Mouse (Mus musculus) thymus, postnatal 25 days (tissue): ENCODE data around the gene Dmxl2.

Experiments
- DNase-seq: peaks from one replicate; pipeline ENCODE4 v3.0.0; 2022

The Dmxl2 gene

GRCm38 (mm10) chr9:54499291-54499690 lies 2.1 kb downstream of the Dmxl2 start:
- DNase-seq: no peak

- no peak for DNase-seq
Observed at GRCm38 (mm10) chr9:54490431-54490830, 11.0 kb downstream of the Dmxl2 start.

GRCm38 (mm10) chr9:54489599-54489998 lies 11.8 kb downstream of the Dmxl2 start:
- no peak for DNase-seq

GRCm38 (mm10) chr9:54484927-54485326 lies 16.5 kb downstream of the Dmxl2 start:
- no peak for DNase-seq

GRCm38 (mm10) chr9:54483215-54483614 lies 18.2 kb downstream of the Dmxl2 start:
- DNase-seq: no peak

GRCm38 (mm10) chr9:54482763-54483162 lies 18.7 kb downstream of the Dmxl2 start:
- DNase-seq: no peak

- DNase-seq: no peak
Observed at GRCm38 (mm10) chr9:54479054-54479453, 22.4 kb downstream of the Dmxl2 start.

GRCm38 (mm10) chr9:54478117-54478516 lies 23.3 kb downstream of the Dmxl2 start:
- DNase-seq: no peak

- no peak for DNase-seq
Observed at GRCm38 (mm10) chr9:54474546-54474945, 26.9 kb downstream of the Dmxl2 start.

- DNase-seq: no peak
Observed at GRCm38 (mm10) chr9:54474031-54474430, 27.4 kb downstream of the Dmxl2 start.

GRCm38 (mm10) chr9:54472784-54473183 lies 28.6 kb downstream of the Dmxl2 start:
- no peak for DNase-seq

GRCm38 (mm10) chr9:54469339-54469738 lies 32.1 kb downstream of the Dmxl2 start:
- DNase-seq: no peak

- no peak for DNase-seq
Observed at GRCm38 (mm10) chr9:54467433-54467933, 33.9 kb downstream of the Dmxl2 start.

- DNase-seq: no peak
Observed at GRCm38 (mm10) chr9:54463483-54464054, 37.9 kb downstream of the Dmxl2 start.

GRCm38 (mm10) chr9:54439015-54439414 lies 62.4 kb downstream of the Dmxl2 start:
- DNase-seq: no peak

- DNase-seq: peak; percentile 4
Observed at GRCm38 (mm10) chr9:54438246-54438645, 63.2 kb downstream of the Dmxl2 start.

- no peak for DNase-seq
Observed at GRCm38 (mm10) chr9:54416238-54416637, 85.2 kb downstream of the Dmxl2 start.

- DNase-seq: no peak
Observed at GRCm38 (mm10) chr9:54356756-54357155, 144.7 kb downstream of the Dmxl2 start.

GRCm38 (mm10) chr9:54342026-54342425 lies 159.4 kb downstream of the Dmxl2 start:
- DNase-seq: no peak

- no peak for DNase-seq
Observed at GRCm38 (mm10) chr9:54336532-54337144, 164.8 kb downstream of the Dmxl2 start.

GRCm38 (mm10) chr9:54335582-54335981 lies 165.8 kb downstream of the Dmxl2 start:
- DNase-seq: no peak

- no peak for DNase-seq
Observed at GRCm38 (mm10) chr9:54329201-54329600, 172.2 kb downstream of the Dmxl2 start.

- no peak for DNase-seq
Observed at GRCm38 (mm10) chr9:54323456-54323855, 178.0 kb downstream of the Dmxl2 start.

GRCm38 (mm10) chr9:54316363-54316762 lies 185.1 kb downstream of the Dmxl2 start:
- DNase-seq: no peak
